Mouse (Mus musculus): ENCODE results near the gene Tfcp2. TPM values are rescaled to one million over a fixed set of nuclear protein-coding genes. Genes with fewer than 3 reads are reported as not detected.

Tfcp2 gene
- polyA plus RNA-seq, 1 experiment, result 2.1 TPM

GRCm38 (mm10) chr15:100460942-100461341 is 90.9 kb downstream of the Tfcp2 start:
- TF ChIP-seq CTCF (IDR thresholded peaks at IDR 0.05; ENCODE audit: extremely low read depth, insufficient read length, insufficient replicate concordance, low read depth, low read length), result no peak
- no peak for TF ChIP-seq POLR2A (IDR thresholded peaks at IDR 0.05; ENCODE audit: low read depth, low read length)
- Histone ChIP-seq H3K27ac (ENCODE audit: insufficient read depth, low read depth, low read length) (peak overlapping the region; percentile 3; the same call in 1 of the 2 replicates), H3K27me3 (ENCODE audit: control insufficient read depth, insufficient read depth, low read length) (no peaks in the 10 kb centered on the region), H3K36me3 (ENCODE audit: control insufficient read depth, insufficient read depth, low read length) (no peaks in the 10 kb centered on the region), H3K4me1 (ENCODE audit: control insufficient read depth, insufficient read depth, insufficient read length, low read length) (peaks cover 16% of the 10 kb centered on the region), H3K4me3 (ENCODE audit: low read depth, low read length) (no peak overlapping the region)
- 8% methylated on average over 12 of the region's 12 CpGs for WGBS

GRCm38 (mm10) chr15:100458055-100458454 is 93.8 kb downstream of the Tfcp2 start:
- Histone ChIP-seq H3K27ac (ENCODE audit: insufficient read depth, low read depth, low read length) (no peak overlapping the region), H3K4me1 (ENCODE audit: control insufficient read depth, insufficient read depth, insufficient read length, low read length) (peaks cover 16% of the 10 kb centered on the region), H3K27me3 (ENCODE audit: control insufficient read depth, insufficient read depth, low read length) (no peaks in the 10 kb centered on the region), H3K4me3 (ENCODE audit: low read depth, low read length) (no peak overlapping the region), H3K36me3 (ENCODE audit: control insufficient read depth, insufficient read depth, low read length) (no peaks in the 10 kb centered on the region)
- TF ChIP-seq CTCF (IDR thresholded peaks at IDR 0.05; ENCODE audit: extremely low read depth, insufficient read length, insufficient replicate concordance, low read depth, low read length) (peak; percentile 31; the same call in 1 of the 2 replicates), POLR2A (IDR thresholded peaks at IDR 0.05; ENCODE audit: low read depth, low read length) (no peak)
- WGBS, result 33% methylated on average over 10 of the region's 10 CpGs

- no peaks in the 10 kb centered on the region for H3K27me3 ChIP-seq (ENCODE audit: control insufficient read depth, insufficient read depth, low read length)
- TF ChIP-seq CTCF (IDR thresholded peaks at IDR 0.05; ENCODE audit: extremely low read depth, insufficient read length, insufficient replicate concordance, low read depth, low read length) (peak; percentile 98), POLR2A (IDR thresholded peaks at IDR 0.05; ENCODE audit: low read depth, low read length) (no peak)
- no peaks in the 10 kb centered on the region for H3K36me3 ChIP-seq (ENCODE audit: control insufficient read depth, insufficient read depth, low read length)
- no peak overlapping the region for H3K4me3 ChIP-seq (ENCODE audit: low read depth, low read length)
- H3K27ac ChIP-seq (ENCODE audit: insufficient read depth, low read depth, low read length), result no peak overlapping the region
- peaks cover 13% of the 10 kb centered on the region for H3K4me1 ChIP-seq (ENCODE audit: control insufficient read depth, insufficient read depth, insufficient read length, low read length)
- 6% methylated on average over 17 of the region's 17 CpGs for WGBS
Measured at GRCm38 (mm10) chr15:100457340-100457739, 94.5 kb downstream of the Tfcp2 start.

- Histone ChIP-seq H3K36me3 (ENCODE audit: control insufficient read depth, insufficient read depth, low read length) (no peaks in the 10 kb centered on the region), H3K27me3 (ENCODE audit: control insufficient read depth, insufficient read depth, low read length) (no peaks in the 10 kb centered on the region), H3K27ac (ENCODE audit: insufficient read depth, low read depth, low read length) (no peak overlapping the region), H3K4me3 (ENCODE audit: low read depth, low read length) (no peak overlapping the region), H3K4me1 (ENCODE audit: control insufficient read depth, insufficient read depth, insufficient read length, low read length) (peaks cover 9% of the 10 kb centered on the region)
- 59% methylated on average over 7 of the region's 7 CpGs for WGBS
- TF ChIP-seq POLR2A (IDR thresholded peaks at IDR 0.05; ENCODE audit: low read depth, low read length) (no peak), CTCF (IDR thresholded peaks at IDR 0.05; ENCODE audit: extremely low read depth, insufficient read length, insufficient replicate concordance, low read depth, low read length) (no peak)
Measured at GRCm38 (mm10) chr15:100456356-100456991, 95.3 kb downstream of the Tfcp2 start.

- WGBS, result 72% methylated on average over 11 of the region's 11 CpGs
- H3K36me3 ChIP-seq (ENCODE audit: control insufficient read depth, insufficient read depth, low read length), result no peaks in the 10 kb centered on the region
- TF ChIP-seq POLR2A (IDR thresholded peaks at IDR 0.05; ENCODE audit: low read depth, low read length), result no peak
- no peak for TF ChIP-seq CTCF (IDR thresholded peaks at IDR 0.05; ENCODE audit: extremely low read depth, insufficient read length, insufficient replicate concordance, low read depth, low read length)
- H3K27me3 ChIP-seq (ENCODE audit: control insufficient read depth, insufficient read depth, low read length), result no peaks in the 10 kb centered on the region
- peaks cover 3% of the 10 kb centered on the region for H3K4me1 ChIP-seq (ENCODE audit: control insufficient read depth, insufficient read depth, insufficient read length, low read length)
- no peak overlapping the region for H3K4me3 ChIP-seq (ENCODE audit: low read depth, low read length)
- H3K27ac ChIP-seq (ENCODE audit: insufficient read depth, low read depth, low read length), result no peak overlapping the region
Measured at GRCm38 (mm10) chr15:100452486-100452885, 99.3 kb downstream of the Tfcp2 start.

GRCm38 (mm10) chr15:100451245-100451644 is 100.6 kb downstream of the Tfcp2 start:
- Histone ChIP-seq H3K27ac (ENCODE audit: insufficient read depth, low read depth, low read length) (no peak overlapping the region), H3K4me3 (ENCODE audit: low read depth, low read length) (no peak overlapping the region), H3K27me3 (ENCODE audit: control insufficient read depth, insufficient read depth, low read length) (no peaks in the 10 kb centered on the region), H3K4me1 (ENCODE audit: control insufficient read depth, insufficient read depth, insufficient read length, low read length) (no peaks in the 10 kb centered on the region), H3K36me3 (ENCODE audit: control insufficient read depth, insufficient read depth, low read length) (no peaks in the 10 kb centered on the region)
- 75% methylated on average over 16 of the region's 16 CpGs for WGBS
- TF ChIP-seq CTCF (IDR thresholded peaks at IDR 0.05; ENCODE audit: extremely low read depth, insufficient read length, insufficient replicate concordance, low read depth, low read length), result no peak
- no peak for TF ChIP-seq POLR2A (IDR thresholded peaks at IDR 0.05; ENCODE audit: low read depth, low read length)

GRCm38 (mm10) chr15:100449495-100449894 is 102.3 kb downstream of the Tfcp2 start:
- TF ChIP-seq CTCF (IDR thresholded peaks at IDR 0.05; ENCODE audit: extremely low read depth, insufficient read length, insufficient replicate concordance, low read depth, low read length), result no peak
- no peak for TF ChIP-seq POLR2A (IDR thresholded peaks at IDR 0.05; ENCODE audit: low read depth, low read length)
- H3K27me3 ChIP-seq (ENCODE audit: control insufficient read depth, insufficient read depth, low read length), result no peaks in the 10 kb centered on the region
- no peaks in the 10 kb centered on the region for H3K4me1 ChIP-seq (ENCODE audit: control insufficient read depth, insufficient read depth, insufficient read length, low read length)
- H3K27ac ChIP-seq (ENCODE audit: insufficient read depth, low read depth, low read length), result no peak overlapping the region
- 94% methylated on average over 3 of the region's 3 CpGs for WGBS
- no peaks in the 10 kb centered on the region for H3K36me3 ChIP-seq (ENCODE audit: control insufficient read depth, insufficient read depth, low read length)
- no peak overlapping the region for H3K4me3 ChIP-seq (ENCODE audit: low read depth, low read length)

All from small intestine, adult 2 months (tissue).